Mouse (Mus musculus) olfactory bulb, adult 2 months (tissue): ENCODE measurements around the gene Tspan18.

Source experiments
- CTCF ChIP-seq: fragments of 200-500 bp; IDR thresholded peaks from 2 replicates; pipeline ENCODE4 v1.5.1; 2012; ENCODE audit warnings: low read depth, mild to moderate bottlenecking, low read length, moderate library complexity; ENCODE audit not compliant: insufficient read depth
- POLR2A ChIP-seq: fragments of 200-500 bp; IDR thresholded peaks from 2 replicates; pipeline ENCODE4 v1.6.1; 2012; ENCODE audit warnings: mild to moderate bottlenecking, low read depth, low read length, moderate library complexity; ENCODE audit not compliant: insufficient read depth

- TF ChIP-seq POLR2A (no peak), CTCF (no peak)
Observed at GRCm38 (mm10) chr2:93175278-93175677, 159.0 kb downstream of the Tspan18 start.
